Mouse (Mus musculus) intestine, embryonic 14.5 days (tissue): Measurements from ENCODE around the gene Kcnc4. TPM values are rescaled to one million over a fixed set of nuclear protein-coding genes. Genes with fewer than 3 reads are reported as not detected.

Source experiments
- ATAC-seq: fragments of 200-750 bp; cut with Nextera tagmentation; replicated peaks from 2 replicates; pipeline ENCODE4 v1.8.0; 2017; ENCODE audit warnings: low read depth, moderate number of reproducible peaks, moderate TSS enrichment, moderate library complexity; ENCODE audit not compliant: low FRiP score, low TSS enrichment
- DNase-seq: peaks from one replicate; pipeline ENCODE4 v3.0.0-alpha.2; 2018; ENCODE audit warnings: low spot score
- H3K27ac ChIP-seq: fragments of 300-500 bp; sonication (generic); 2 replicates; pipeline ENCODE4 v1.5.1; 2014; ENCODE audit warnings: low read depth, mild to moderate bottlenecking, control low read depth
- H3K27me3 ChIP-seq: fragments of 300-500 bp; sonication (generic); replicated peaks from 2 replicates; pipeline ENCODE4 v1.6.1; 2014; ENCODE audit warnings: low read length, control low read depth; ENCODE audit not compliant: control insufficient read depth, insufficient read depth
- H3K36me3 ChIP-seq: fragments of 300-500 bp; sonication (generic); 2 replicates; pipeline ENCODE4 v1.6.1; 2014; ENCODE audit warnings: low read length, control low read depth; ENCODE audit not compliant: control insufficient read depth, insufficient read depth
- H3K4me1 ChIP-seq: fragments of 300-500 bp; sonication (generic); replicated peaks from 2 replicates; pipeline ENCODE4 v1.6.1; 2014; ENCODE audit warnings: low read length, control low read depth, mixed read lengths; ENCODE audit not compliant: control insufficient read depth, insufficient read depth
- H3K4me2 ChIP-seq: fragments of 300-500 bp; sonication (generic); 2 replicates; pipeline ENCODE4 v1.6.1; 2014; ENCODE audit warnings: low read length
- H3K4me3 ChIP-seq: fragments of 300-500 bp; sonication (generic); 2 replicates; pipeline ENCODE4 v1.5.1; 2014; ENCODE audit warnings: low read depth, low read length, control low read depth, mixed read lengths
- H3K9ac ChIP-seq: fragments of 300-500 bp; sonication (generic); 2 replicates; pipeline ENCODE4 v1.6.1; 2014; ENCODE audit warnings: mild to moderate bottlenecking, low read length
- H3K9me3 ChIP-seq: fragments of 300-500 bp; sonication (generic); 2 replicates; pipeline ENCODE4 v1.6.1; 2016; ENCODE audit warnings: low read length, control low read depth; ENCODE audit not compliant: control insufficient read depth
- WGBS: fragments of 180-500 bp; shearing (Covaris S2); extraction: QIAGEN DNeasy Blood & Tissue Kit; methylation state at CpG from one replicate; pipeline ENCODE4 v1.1.7; 2014; 5-methylcytosine and 5-hydroxymethylcytosine counted together
- polyA plus RNA-seq: library from polyadenylated mRNA; unstranded; fragments of >200 nt; fragmentation: Nextera tagmentation; extraction: Ambion mirVana; gene quantifications from 2 replicates; pipeline ENCODE4 v1.2.1, GENCODE M21; 2014

Gene Kcnc4
- 0.09 TPM in 1 of 2 replicates, not detected in the other for polyA plus RNA-seq

GRCm38 (mm10) chr3:107459196-107459772 is at the start of gene Kcnc4:
Gene Kcnc4, minus strand, starts transcription at chr3:107459552.
- DNase-seq (peak; percentile 72), ATAC-seq (peak; percentile 34; the same call in 1 of the 2 replicates)
- WGBS = under 1% methylated on average over 65 of the region's 68 CpGs
- peaks cover 94% of the 10 kb centered on the region for H3K27me3 ChIP-seq
- no peak within 1 kb of the TSS for H3K27ac ChIP-seq
- peak within 1 kb of the TSS; percentile 41 for H3K4me3 ChIP-seq
- H3K9ac ChIP-seq = 0 out of 2 replicates have a peak within 1 kb of the TSS, but pooled peaks have one; percentile 5
- H3K9me3 ChIP-seq = no peaks in the 10 kb centered on the region
- peak within 1 kb of the TSS; percentile 87 for H3K4me2 ChIP-seq
- no peaks in the 10 kb centered on the region for H3K36me3 ChIP-seq
- peaks cover 18% of the 10 kb centered on the region for H3K4me1 ChIP-seq

DNA sequence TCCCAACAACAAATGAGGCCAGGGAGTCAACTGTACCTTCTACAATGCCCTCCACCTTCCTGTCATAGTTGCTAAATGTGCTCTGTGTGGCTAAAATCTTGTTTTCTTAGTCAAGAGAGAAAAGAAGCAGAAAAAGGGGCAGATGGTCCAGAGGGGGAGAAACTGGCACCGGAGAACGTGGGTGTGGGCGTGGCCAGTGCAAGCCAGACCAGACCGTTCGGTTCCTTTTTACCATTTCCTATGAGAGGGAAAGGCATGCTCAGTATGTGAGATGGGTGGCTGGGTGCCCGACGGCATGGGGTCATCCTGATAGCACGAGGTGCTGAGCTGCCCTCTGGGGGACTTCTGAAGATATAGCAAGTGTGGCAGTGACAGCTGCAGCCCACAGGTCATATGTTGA is 49.3 kb upstream of the Kcnc4 start:
- no peak for DNase-seq
- Histone ChIP-seq H3K4me3 (no peak overlapping the region), H3K9me3 (no peaks in the 10 kb centered on the region), H3K9ac (no peak overlapping the region), H3K27me3 (no peaks in the 10 kb centered on the region), H3K4me1 (peaks cover 6% of the 10 kb centered on the region; the same call in 1 of the 2 replicates), H3K4me2 (no peak overlapping the region), H3K27ac (no peak overlapping the region), H3K36me3 (no peaks in the 10 kb centered on the region)
- no peak for ATAC-seq
- WGBS = 75% methylated on average over 8 of the region's 8 CpGs

GRCm38 (mm10) chr3:107507966-107508365 is 48.6 kb upstream of the Kcnc4 start:
- WGBS = 70% methylated on average over 9 of the region's 9 CpGs
- no peak for DNase-seq

GRCm38 (mm10) chr3:107506531-107506930 is 47.2 kb upstream of the Kcnc4 start:
- Histone ChIP-seq H3K4me1 (peaks cover 6% of the 10 kb centered on the region; the same call in 1 of the 2 replicates), H3K9ac (no peak overlapping the region), H3K27ac (no peak overlapping the region), H3K4me2 (no peak overlapping the region), H3K4me3 (no peak overlapping the region), H3K27me3 (no peaks in the 10 kb centered on the region), H3K36me3 (no peaks in the 10 kb centered on the region), H3K9me3 (no peaks in the 10 kb centered on the region)
- DNase-seq = no peak
- no peak for ATAC-seq
- WGBS = 43% methylated on average over 4 of the region's 4 CpGs

More at GRCm38 (mm10) chr3:107507966-107508365, 48.6 kb upstream of the Kcnc4 start:
- H3K27me3 ChIP-seq = no peaks in the 10 kb centered on the region
- H3K27ac ChIP-seq = no peak overlapping the region
- H3K9me3 ChIP-seq = no peaks in the 10 kb centered on the region
- no peak overlapping the region for H3K9ac ChIP-seq
- H3K4me2 ChIP-seq = no peak overlapping the region
- ATAC-seq = no peak
- H3K36me3 ChIP-seq = no peaks in the 10 kb centered on the region
- H3K4me1 ChIP-seq = peaks cover 6% of the 10 kb centered on the region; the same call in 1 of the 2 replicates
- H3K4me3 ChIP-seq = no peak overlapping the region

- ATAC-seq = no peak
- 65% methylated on average over 4 of the region's 4 CpGs for WGBS
These were observed 46.4 kb upstream of the Kcnc4 start for GRCm38 (mm10) chr3:107505464-107506367.

GRCm38 (mm10) chr3:107504542-107504941 is 45.2 kb upstream of the Kcnc4 start:
- no peak overlapping the region for H3K4me3 ChIP-seq
- 62% methylated on average over 1 of the region's 1 CpGs for WGBS
- H3K27me3 ChIP-seq = no peaks in the 10 kb centered on the region
- H3K36me3 ChIP-seq = no peaks in the 10 kb centered on the region
- DNase-seq = no peak
- no peak for ATAC-seq
- H3K4me1 ChIP-seq = peaks cover 6% of the 10 kb centered on the region; the same call in 1 of the 2 replicates
- no peak overlapping the region for H3K9ac ChIP-seq
- H3K4me2 ChIP-seq = no peak overlapping the region
- H3K9me3 ChIP-seq = peaks cover 4% of the 10 kb centered on the region; the same call in 1 of the 2 replicates
- no peak overlapping the region for H3K27ac ChIP-seq

More at GRCm38 (mm10) chr3:107505464-107506367, 46.4 kb upstream of the Kcnc4 start:
- H3K27ac ChIP-seq = no peak overlapping the region
- no peak overlapping the region for H3K9ac ChIP-seq
- no peaks in the 10 kb centered on the region for H3K9me3 ChIP-seq
- no peaks in the 10 kb centered on the region for H3K36me3 ChIP-seq
- no peak for DNase-seq
- H3K4me2 ChIP-seq = no peak overlapping the region
- no peaks in the 10 kb centered on the region for H3K27me3 ChIP-seq
- H3K4me3 ChIP-seq = no peak overlapping the region
- peaks cover 6% of the 10 kb centered on the region; the same call in 1 of the 2 replicates for H3K4me1 ChIP-seq

DNA sequence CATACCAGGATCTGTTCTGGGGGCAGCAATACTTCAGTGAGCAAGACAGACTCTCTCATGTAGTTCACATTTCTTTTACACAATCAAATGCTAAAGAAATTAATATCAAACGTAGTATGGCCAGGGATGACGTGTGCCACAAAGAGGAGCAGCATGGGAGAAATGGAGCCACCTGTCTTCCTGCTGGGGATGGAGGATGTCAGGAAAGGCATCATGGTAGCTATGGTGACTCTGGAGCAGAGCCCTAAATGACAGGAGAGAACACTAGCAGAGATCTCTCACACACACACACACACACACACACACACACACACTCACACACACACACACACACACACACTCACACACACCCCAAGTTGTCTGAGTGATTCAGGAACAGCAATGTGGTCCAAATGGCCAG is 44.4 kb upstream of the Kcnc4 start:
- no peak for ATAC-seq
- Histone ChIP-seq H3K27me3 (no peaks in the 10 kb centered on the region), H3K4me2 (no peak overlapping the region), H3K4me1 (peaks cover 6% of the 10 kb centered on the region; the same call in 1 of the 2 replicates), H3K4me3 (no peak overlapping the region), H3K9me3 (peaks cover 4% of the 10 kb centered on the region; the same call in 1 of the 2 replicates), H3K9ac (no peak overlapping the region), H3K36me3 (no peaks in the 10 kb centered on the region), H3K27ac (no peak overlapping the region)
- WGBS = 73% methylated on average over 2 of the region's 2 CpGs
- DNase-seq = no peak

- peaks cover 6% of the 10 kb centered on the region; the same call in 1 of the 2 replicates for H3K4me1 ChIP-seq
- peaks cover 4% of the 10 kb centered on the region; the same call in 1 of the 2 replicates for H3K9me3 ChIP-seq
- WGBS = 29% methylated on average over 7 of the region's 7 CpGs
- H3K4me3 ChIP-seq = no peak overlapping the region
- H3K27ac ChIP-seq = no peak overlapping the region
- no peaks in the 10 kb centered on the region for H3K27me3 ChIP-seq
- ATAC-seq (no peak), DNase-seq (no peak)
- H3K36me3 ChIP-seq = no peaks in the 10 kb centered on the region
- no peak overlapping the region for H3K4me2 ChIP-seq
- H3K9ac ChIP-seq = no peak overlapping the region
These were observed 42.4 kb upstream of the Kcnc4 start for GRCm38 (mm10) chr3:107501702-107502151.
